Mouse (Mus musculus) C2C12 (cell line): ENCODE data around the gene Dennd4a. TPM values are rescaled to one million over a fixed set of nuclear protein-coding genes. Genes with fewer than 3 reads are reported as not detected.

ENCODE experiments used
- H3K27me3 ChIP-seq: one replicate; pipeline ENCODE4 v1.6.1; 2011; ENCODE audit not compliant: control insufficient read depth, insufficient read depth, insufficient read length
- H3K36me3 ChIP-seq: one replicate; pipeline ENCODE4 v1.6.1; 2011; ENCODE audit not compliant: control insufficient read depth, insufficient read depth
- H3K4me3 ChIP-seq: one replicate; pipeline ENCODE4 v1.5.1; 2011; ENCODE audit warnings: mild to moderate bottlenecking, control low read depth; ENCODE audit not compliant: poor library complexity, insufficient read depth, severe bottlenecking
- H3K79me2 ChIP-seq: one replicate; pipeline ENCODE4 v1.6.1; 2011; ENCODE audit not compliant: control insufficient read depth, insufficient read depth
- H3K79me3 ChIP-seq: one replicate; pipeline ENCODE4 v1.6.1; 2011; ENCODE audit warnings: low read depth, control low read depth
- H3ac ChIP-seq: one replicate; pipeline ENCODE3; 2011; ENCODE audit warnings: low read depth; ENCODE audit not compliant: control insufficient read depth, insufficient read length
- CEBPB ChIP-seq: IDR thresholded peaks from one replicate; pipeline ENCODE4 v1.6.1; 2011; ENCODE audit warnings: low read depth, mild to moderate bottlenecking, control low read depth, moderate library complexity
- CTCF ChIP-seq: IDR thresholded peaks from one replicate; pipeline ENCODE4 v1.5.1; 2011; ENCODE audit not compliant: control insufficient read depth, insufficient read depth, insufficient read length
- FOSL1 ChIP-seq: IDR thresholded peaks from one replicate; pipeline ENCODE4 v1.8.0; 2011; ENCODE audit warnings: mild to moderate bottlenecking, low read length; ENCODE audit not compliant: poor library complexity, insufficient read depth, severe bottlenecking
- MAX ChIP-seq: IDR thresholded peaks from one replicate; pipeline ENCODE4 v1.6.1; 2011; ENCODE audit warnings: mild to moderate bottlenecking, control low read depth
- MYOD1 ChIP-seq: IDR thresholded peaks from one replicate; pipeline ENCODE4 v1.6.1; 2011; ENCODE audit warnings: low read depth; ENCODE audit not compliant: control insufficient read depth, insufficient read length
- MYOG ChIP-seq: IDR thresholded peaks from one replicate; pipeline ENCODE4 v1.6.1; 2011; ENCODE audit not compliant: control insufficient read depth, insufficient read length; ENCODE audit errors: extremely low read depth
- USF1 ChIP-seq: IDR thresholded peaks from one replicate; pipeline ENCODE4 v1.6.1; 2011; ENCODE audit warnings: low read depth, mild to moderate bottlenecking, control low read depth, moderate library complexity
- polyA plus RNA-seq: library from polyadenylated mRNA; unstranded; fragments of >200 nt; fragmentation: generic; extraction: Trizol; gene quantifications from one replicate; pipeline ENCODE4 v1.2.1, GENCODE M21; 2012; ENCODE audit warnings: missing spikeins

The Dennd4a gene
- polyA plus RNA-seq, 1 experiment, result 1.3 TPM

- Histone ChIP-seq H3K79me2 (no peaks in the 10 kb centered on the region), H3K27me3 (peaks cover 25% of the 10 kb centered on the region), H3ac (no peak overlapping the region), H3K36me3 (no peaks in the 10 kb centered on the region), H3K79me3 (no peaks in the 10 kb centered on the region), H3K4me3 (no peak overlapping the region)
- no peak for TF ChIP-seq CEBPB
- TF ChIP-seq MAX, result no peak
- TF ChIP-seq MYOG, result no peak
- TF ChIP-seq FOSL1, result no peak
- TF ChIP-seq USF1, result no peak
- TF ChIP-seq CTCF, result no peak
These were observed 41.2 kb upstream of the Dennd4a start for GRCm38 (mm10) chr9:64769911-64770310.

- Histone ChIP-seq H3K36me3 (no peaks in the 10 kb centered on the region), H3ac (no peak overlapping the region), H3K79me2 (no peaks in the 10 kb centered on the region), H3K4me3 (no peak overlapping the region), H3K27me3 (peaks cover 25% of the 10 kb centered on the region), H3K79me3 (no peaks in the 10 kb centered on the region)
- TF ChIP-seq USF1 (no peak), MYOG (no peak), CTCF (no peak), MAX (no peak), FOSL1 (no peak), CEBPB (no peak), MYOD1 (no peak)
These were observed 40.7 kb upstream of the Dennd4a start for GRCm38 (mm10) chr9:64770411-64770849.

- Histone ChIP-seq H3K4me3 (no peak overlapping the region), H3ac (no peak overlapping the region), H3K79me3 (no peaks in the 10 kb centered on the region), H3K79me2 (no peaks in the 10 kb centered on the region), H3K36me3 (no peaks in the 10 kb centered on the region), H3K27me3 (peaks cover 25% of the 10 kb centered on the region)
- TF ChIP-seq FOSL1, result no peak
- no peak for TF ChIP-seq CEBPB
- no peak for TF ChIP-seq MYOG
- TF ChIP-seq MYOD1, result no peak
These were observed 39.9 kb upstream of the Dennd4a start for GRCm38 (mm10) chr9:64771236-64771635.

GRCm38 (mm10) chr9:64773254-64773653 is 37.9 kb upstream of the Dennd4a start:
- Histone ChIP-seq H3K4me3 (no peak overlapping the region), H3K79me3 (no peaks in the 10 kb centered on the region), H3K27me3 (peaks cover 28% of the 10 kb centered on the region), H3ac (no peak overlapping the region), H3K36me3 (no peaks in the 10 kb centered on the region), H3K79me2 (no peaks in the 10 kb centered on the region)
- TF ChIP-seq MYOG, result no peak
- no peak for TF ChIP-seq MYOD1
- no peak for TF ChIP-seq CEBPB
- TF ChIP-seq USF1, result no peak
- no peak for TF ChIP-seq FOSL1
- no peak for TF ChIP-seq MAX
- TF ChIP-seq CTCF, result no peak

- Histone ChIP-seq H3K79me3 (no peaks in the 10 kb centered on the region), H3K36me3 (no peaks in the 10 kb centered on the region), H3K4me3 (no peak overlapping the region), H3K27me3 (peaks cover 28% of the 10 kb centered on the region), H3ac (no peak overlapping the region), H3K79me2 (no peaks in the 10 kb centered on the region)
- TF ChIP-seq CTCF (no peak), MAX (no peak), MYOG (no peak), CEBPB (no peak), USF1 (no peak), FOSL1 (no peak)
These were observed 37.2 kb upstream of the Dennd4a start for GRCm38 (mm10) chr9:64773936-64774335.

- TF ChIP-seq CTCF (no peak), MAX (no peak), CEBPB (no peak), MYOG (no peak), USF1 (no peak), MYOD1 (no peak), FOSL1 (no peak)
- Histone ChIP-seq H3K79me3 (no peaks in the 10 kb centered on the region), H3K27me3 (peaks cover 25% of the 10 kb centered on the region), H3K36me3 (no peaks in the 10 kb centered on the region), H3K4me3 (no peak overlapping the region), H3K79me2 (no peaks in the 10 kb centered on the region), H3ac (no peak overlapping the region)
These were observed 36.7 kb upstream of the Dennd4a start for GRCm38 (mm10) chr9:64774411-64774811.
